Mouse (Mus musculus): ENCODE measurements around the gene Spns3. TPM values are rescaled to one million over a fixed set of nuclear protein-coding genes. Genes with fewer than 3 reads are reported as not detected.

The Spns3 gene
- polyA plus RNA-seq (2015; fragmentation: Illumina TruSeq; extraction: RNeasy Lipid Tissue Mini Kit (QIAGEN cat#74804); ENCODE audit: insufficient read depth, low read depth, low replicate concordance) = 0.22 TPM

GRCm38 (mm10) chr11:72550134-72550988, at the start of gene Spns3:
Gene Spns3 (minus strand): TSS chr11:72550506.

GRCm38 (mm10) chr11:72489881-72490301, 60.4 kb downstream of the Spns3 start, which contains the start of gene Spns2:
Gene Spns2 (minus strand): TSS chr11:72489904.

Other genes starting within 250 kb of the Spns3 start
- gene Xaf1, start 248.9 kb downstream of the Spns3 start, polyA plus RNA-seq (2015; fragmentation: Illumina TruSeq; extraction: RNeasy Lipid Tissue Mini Kit (QIAGEN cat#74804); ENCODE audit: insufficient read depth, low read depth, low replicate concordance) = 8.9 TPM
- gene Fbxo39, start 236.1 kb downstream of the Spns3 start, polyA plus RNA-seq (2015; fragmentation: Illumina TruSeq; extraction: RNeasy Lipid Tissue Mini Kit (QIAGEN cat#74804); ENCODE audit: insufficient read depth, low read depth, low replicate concordance) = not detected
- not detected for gene Tekt1, start 188.1 kb downstream of the Spns3 start, polyA plus RNA-seq (2015; fragmentation: Illumina TruSeq; extraction: RNeasy Lipid Tissue Mini Kit (QIAGEN cat#74804); ENCODE audit: insufficient read depth, low read depth, low replicate concordance)
- gene Smtnl2, start 138.8 kb downstream of the Spns3 start, polyA plus RNA-seq (2015; fragmentation: Illumina TruSeq; extraction: RNeasy Lipid Tissue Mini Kit (QIAGEN cat#74804); ENCODE audit: insufficient read depth, low read depth, low replicate concordance) = 3.6 TPM
- gene Ggt6, start 115.0 kb downstream of the Spns3 start, polyA plus RNA-seq (2015; fragmentation: Illumina TruSeq; extraction: RNeasy Lipid Tissue Mini Kit (QIAGEN cat#74804); ENCODE audit: insufficient read depth, low read depth, low replicate concordance) = 0.61 TPM
- 21.5 TPM for gene Mybbp1a, start 109.2 kb downstream of the Spns3 start, polyA plus RNA-seq (2015; fragmentation: Illumina TruSeq; extraction: RNeasy Lipid Tissue Mini Kit (QIAGEN cat#74804); ENCODE audit: insufficient read depth, low read depth, low replicate concordance)
- gene Spns2, start 60.6 kb downstream of the Spns3 start, polyA plus RNA-seq (2015; fragmentation: Illumina TruSeq; extraction: RNeasy Lipid Tissue Mini Kit (QIAGEN cat#74804); ENCODE audit: insufficient read depth, low read depth, low replicate concordance) = 25.8 TPM
- 3.0 TPM for gene Ube2g1, start 56.8 kb upstream of the Spns3 start, polyA plus RNA-seq (2015; fragmentation: Illumina TruSeq; extraction: RNeasy Lipid Tissue Mini Kit (QIAGEN cat#74804); ENCODE audit: insufficient read depth, low read depth, low replicate concordance)
- 5.4 TPM for gene Ankfy1, start 139.5 kb upstream of the Spns3 start, polyA plus RNA-seq (2015; fragmentation: Illumina TruSeq; extraction: RNeasy Lipid Tissue Mini Kit (QIAGEN cat#74804); ENCODE audit: insufficient read depth, low read depth, low replicate concordance)
- 3.5 TPM for gene Cyb5d2, start 245.6 kb upstream of the Spns3 start, polyA plus RNA-seq (2015; fragmentation: Illumina TruSeq; extraction: RNeasy Lipid Tissue Mini Kit (QIAGEN cat#74804); ENCODE audit: insufficient read depth, low read depth, low replicate concordance)
- 8.6 TPM for gene Zzef1, start 245.7 kb upstream of the Spns3 start, polyA plus RNA-seq (2015; fragmentation: Illumina TruSeq; extraction: RNeasy Lipid Tissue Mini Kit (QIAGEN cat#74804); ENCODE audit: insufficient read depth, low read depth, low replicate concordance)